In the genomic region with DNA sequence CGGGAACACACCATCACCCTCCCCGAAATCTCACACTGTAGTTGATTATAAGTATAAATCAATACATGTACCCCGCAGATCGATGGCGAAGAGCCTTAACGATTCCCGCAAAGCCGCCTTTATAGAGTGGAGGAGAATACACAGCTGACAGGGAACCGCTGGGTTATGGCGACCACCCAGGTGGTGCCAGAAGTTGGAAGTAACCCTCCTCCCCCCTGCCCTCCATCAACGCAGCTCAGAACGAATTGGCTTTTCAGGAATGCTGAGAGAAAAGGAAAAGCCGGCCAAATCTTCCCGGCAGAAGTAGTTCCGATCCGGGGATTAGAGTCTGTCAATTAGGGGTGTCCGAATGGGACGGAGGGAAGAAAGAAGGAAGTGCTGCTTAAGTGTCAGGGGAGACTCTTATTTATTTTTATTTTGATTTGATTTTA, we compare ENCODE assay signal across 8 mouse cellular contexts.
DNase-seq lines count a peak whose midpoint lies in the region; ATAC-seq and TF ChIP-seq lines count a peak whose summit lies in the region.

No protein-coding gene starts in this region.

- 0 out of 2 replicates have a peak, but pooled peaks have one; percentile 40 for ATAC-seq in neural tube, embryonic 13.5 days (ENCODE audit: low read depth)
- no peak for ATAC-seq in megakaryocyte-erythroid progenitor cell, adult 5-6 weeks (replicated peaks; ENCODE audit: low FRiP score, low TSS enrichment, poor library complexity, severe bottlenecking)

- H3K27ac ChIP-seq in testis, adult 2 months (ENCODE audit: control insufficient read depth, insufficient read depth, low read depth, low read length): no peak overlapping the region
- no peak overlapping the region for H3K27ac ChIP-seq in neural tube, embryonic 13.5 days (replicated peaks)

- H3K4me1 ChIP-seq in testis, adult 2 months (ENCODE audit: control insufficient read depth, insufficient read depth, low read length): peaks cover 12% of the 10 kb centered on the region
- H3K4me1 ChIP-seq in neural tube, embryonic 13.5 days (replicated peaks): peaks cover 21% of the 10 kb centered on the region

- H3K9me3 ChIP-seq in neural tube, embryonic 13.5 days: no peaks in the 10 kb centered on the region

- no peak for TF ChIP-seq CTCF in testis, adult 2 months (IDR thresholded peaks at IDR 0.05; ENCODE audit: control insufficient read depth, insufficient read depth, insufficient replicate concordance, low read depth, low read length)

- no peaks in the 10 kb centered on the region for H3K36me3 ChIP-seq in testis, adult 2 months (ENCODE audit: control insufficient read depth, insufficient read depth, low read length)
- H3K36me3 ChIP-seq in neural tube, embryonic 13.5 days: no peaks in the 10 kb centered on the region

- WGBS in neural tube, embryonic 13.5 days: under 1% methylated on average over 18 of the region's 18 CpGs

- H3K4me3 ChIP-seq in testis, adult 2 months (ENCODE audit: control insufficient read depth, low read depth, low read length): peak overlapping the region; percentile 14; the same call in 1 of the 2 replicates
- peak overlapping the region; percentile 51 for H3K4me3 ChIP-seq in neural tube, embryonic 13.5 days

- H3K9ac ChIP-seq in neural tube, embryonic 13.5 days: no peak overlapping the region

- no peak for TF ChIP-seq POLR2A in testis, adult 2 months (IDR thresholded peaks at IDR 0.05; ENCODE audit: control insufficient read depth, low read depth, low read length)

- peak overlapping the region; percentile 99 for H3K4me2 ChIP-seq in neural tube, embryonic 13.5 days

- peak; percentile 16 for DNase-seq in adrenal gland, postnatal 14 days
- DNase-seq in adrenal gland, postnatal 4 days (ENCODE audit: low spot score in 2 of 2): no peak
- no peak for DNase-seq in testis, postnatal 14 days (ENCODE audit: low spot score)
- peak; percentile 6 for DNase-seq in kidney, postnatal 14 days
- DNase-seq in spleen, adult 18-20 months: no peak

- no peaks in the 10 kb centered on the region; the same call in 1 of the 2 replicates for H3K27me3 ChIP-seq in testis, adult 2 months (ENCODE audit: control insufficient read depth, insufficient read depth, low read length)
- H3K27me3 ChIP-seq in neural tube, embryonic 13.5 days: peaks cover 24% of the 10 kb centered on the region

Comparison
In these comparisons a context has a peak if more than half of its experiments do, and no peak if none do; other contexts are left out.
1. DNase-seq: peak in adrenal gland, postnatal 14 days (single experiment) and kidney, postnatal 14 days (single experiment); none in adrenal gland, postnatal 4 days (0 of 2), testis, postnatal 14 days (single experiment) and spleen, adult 18-20 months (0 of 2).